Mouse (Mus musculus): ENCODE data around the gene Zfp174.
A peak's percentile ranks its signal among the peaks of the same experiment; 100 is the strongest.
"Not testable (repeated sequence)": the region's sequence is repeated elsewhere in the genome, so short reads cannot be mapped to it uniquely, and the experiment has no call there.

Zfp174 gene

GRCm38 (mm10) chr16:3846711-3847518 is at the start of gene Zfp174:
Gene Zfp174, plus strand, starts transcription at chr16:3847268.
- DNase-seq (ENCODE audit: low read depth, low spot score), result peak; percentile 93

GRCm38 (mm10) chr16:3808176-3808575 is 38.9 kb upstream of the Zfp174 start:
- DNase-seq (ENCODE audit: low read depth, low spot score), result no peak

DNA sequence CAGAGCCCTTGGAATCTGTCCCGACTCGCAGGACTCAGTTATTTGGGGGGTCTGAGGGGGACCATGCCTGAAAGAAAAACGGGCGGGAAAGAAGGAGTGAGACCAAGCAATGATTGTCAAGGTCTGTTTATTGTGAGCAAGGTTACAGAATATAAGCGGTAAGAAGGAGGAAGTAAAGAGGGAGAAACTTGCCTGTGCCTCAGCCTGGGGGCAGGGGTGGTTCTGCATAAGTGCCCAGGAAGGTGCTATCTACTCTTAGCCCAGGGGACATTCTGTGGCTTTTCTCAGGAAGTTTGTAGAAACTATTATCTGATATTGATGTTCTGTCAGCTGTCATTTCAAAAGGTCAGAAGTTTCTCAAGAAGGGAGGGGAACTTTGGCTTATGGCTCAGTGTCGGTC is 32.4 kb upstream of the Zfp174 start:
- DNase-seq (ENCODE audit: low read depth, low spot score), result not testable (repeated sequence)

- no peak for DNase-seq (ENCODE audit: low read depth, low spot score)
Observed at GRCm38 (mm10) chr16:3820202-3820601, 26.9 kb upstream of the Zfp174 start.

DNA sequence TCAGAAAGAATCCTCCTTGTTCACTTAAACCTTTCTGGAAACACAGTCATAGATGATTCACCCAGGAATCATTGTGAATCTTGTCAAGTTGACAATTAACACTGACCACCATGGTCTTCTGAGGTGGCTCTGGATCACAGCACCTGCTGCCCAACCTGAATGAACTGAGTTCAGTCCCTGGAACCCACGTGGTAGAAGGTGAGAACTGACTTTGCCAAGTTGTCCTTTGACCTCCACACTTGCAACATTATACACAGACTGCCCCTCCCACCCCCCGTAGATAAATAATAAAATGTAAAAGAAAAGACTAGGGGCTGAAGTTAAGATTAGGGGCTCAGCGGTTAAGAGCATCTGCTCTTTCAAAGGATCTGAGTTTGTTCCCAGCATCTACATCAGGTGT is 19.0 kb upstream of the Zfp174 start:
- DNase-seq (ENCODE audit: low read depth, low spot score), result no peak

GRCm38 (mm10) chr16:3829727-3830126 is 17.3 kb upstream of the Zfp174 start:
- DNase-seq (ENCODE audit: low read depth, low spot score), result no peak

- DNase-seq (ENCODE audit: low read depth, low spot score), result no peak
Observed at GRCm38 (mm10) chr16:3830588-3831109, 16.4 kb upstream of the Zfp174 start, which contains the start of gene Olfr15. Gene Olfr15, plus strand, starts transcription at chr16:3830878.

- no peak for DNase-seq (ENCODE audit: low read depth, low spot score)
Observed at GRCm38 (mm10) chr16:3835461-3835860, 11.6 kb upstream of the Zfp174 start.

DNA sequence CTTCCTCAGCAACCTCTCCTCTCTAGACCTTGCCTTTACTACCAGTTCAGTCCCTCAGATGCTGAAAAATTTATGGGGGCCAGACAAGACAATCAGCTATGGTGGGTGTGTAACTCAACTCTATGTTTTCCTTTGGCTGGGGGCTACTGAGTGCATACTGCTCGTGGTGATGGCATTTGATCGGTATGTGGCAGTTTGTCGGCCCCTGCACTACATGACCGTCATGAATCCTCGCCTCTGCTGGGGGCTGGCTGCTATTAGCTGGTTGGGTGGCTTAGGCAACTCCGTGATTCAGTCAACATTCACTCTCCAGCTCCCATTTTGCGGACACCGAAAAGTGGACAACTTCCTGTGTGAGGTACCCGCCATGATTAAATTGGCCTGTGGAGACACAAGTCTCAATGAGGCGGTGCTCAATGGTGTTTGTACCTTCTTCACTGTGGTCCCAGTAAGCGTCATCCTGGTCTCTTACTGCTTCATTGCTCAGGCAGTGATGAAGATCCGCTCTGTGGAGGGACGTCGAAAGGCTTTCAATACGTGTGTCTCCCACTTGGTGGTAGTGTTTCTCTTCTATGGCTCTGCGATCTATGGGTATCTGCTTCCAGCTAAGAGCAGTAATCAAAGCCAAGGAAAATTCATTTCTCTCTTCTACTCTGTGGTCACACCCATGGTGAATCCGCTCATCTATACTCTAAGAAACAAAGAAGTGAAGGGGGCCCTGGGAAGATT is 7.7 kb upstream of the Zfp174 start:
- no peak for DNase-seq (ENCODE audit: low read depth, low spot score)

- no peak for DNase-seq (ENCODE audit: low read depth, low spot score)
Observed at GRCm38 (mm10) chr16:3842989-3843388, 4.1 kb upstream of the Zfp174 start.

- no peak for DNase-seq (ENCODE audit: low read depth, low spot score)
Observed at GRCm38 (mm10) chr16:3843796-3844195, 3.3 kb upstream of the Zfp174 start.

DNA sequence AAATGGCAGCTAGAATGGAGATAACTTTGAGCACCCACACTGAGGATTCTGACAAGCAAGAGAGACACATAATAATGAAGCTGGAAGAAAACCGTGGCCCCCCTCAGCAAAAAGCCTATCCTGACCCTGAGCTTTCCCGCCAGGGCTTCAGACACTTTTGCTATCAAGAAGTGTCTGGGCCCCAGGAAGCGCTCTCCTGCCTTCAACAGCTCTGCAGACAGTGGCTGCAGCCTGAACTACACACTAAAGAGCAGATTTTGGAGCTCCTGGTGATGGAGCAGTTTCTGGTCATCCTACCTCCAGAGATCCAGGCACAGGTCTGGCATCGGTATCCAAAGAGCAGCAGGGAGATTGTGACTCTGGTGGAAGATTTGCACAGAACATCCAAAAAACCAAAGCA is 803 bp downstream of the Zfp174 start:
- DNase-seq (ENCODE audit: low read depth, low spot score), result no peak

GRCm38 (mm10) chr16:3848416-3848815 is 1.3 kb downstream of the Zfp174 start:
- no peak for DNase-seq (ENCODE audit: low read depth, low spot score)

DNA sequence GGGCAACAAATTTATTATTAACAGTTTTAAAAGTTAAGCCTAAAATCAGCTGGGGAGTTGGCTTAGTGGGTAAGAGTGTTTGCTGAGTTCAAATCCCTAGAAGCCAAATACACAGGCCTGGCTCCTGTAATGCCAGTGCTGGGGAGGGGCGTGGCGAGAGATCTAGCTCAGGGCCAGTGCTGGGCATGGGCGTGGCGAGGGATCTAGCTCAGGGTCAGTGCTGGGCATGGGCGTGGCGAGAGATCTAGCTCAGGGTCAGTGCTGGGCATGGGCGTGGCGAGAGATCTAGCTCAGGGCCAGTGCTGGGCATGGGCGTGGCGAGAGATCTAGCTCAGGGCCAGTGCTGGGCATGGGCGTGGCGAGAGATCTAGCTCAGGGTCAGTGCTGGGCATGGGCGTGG is 4.2 kb downstream of the Zfp174 start:
- DNase-seq (ENCODE audit: low read depth, low spot score), result not testable (repeated sequence)

- DNase-seq (ENCODE audit: low read depth, low spot score), result no peak
Observed at GRCm38 (mm10) chr16:3852586-3852985, 5.5 kb downstream of the Zfp174 start.

DNA sequence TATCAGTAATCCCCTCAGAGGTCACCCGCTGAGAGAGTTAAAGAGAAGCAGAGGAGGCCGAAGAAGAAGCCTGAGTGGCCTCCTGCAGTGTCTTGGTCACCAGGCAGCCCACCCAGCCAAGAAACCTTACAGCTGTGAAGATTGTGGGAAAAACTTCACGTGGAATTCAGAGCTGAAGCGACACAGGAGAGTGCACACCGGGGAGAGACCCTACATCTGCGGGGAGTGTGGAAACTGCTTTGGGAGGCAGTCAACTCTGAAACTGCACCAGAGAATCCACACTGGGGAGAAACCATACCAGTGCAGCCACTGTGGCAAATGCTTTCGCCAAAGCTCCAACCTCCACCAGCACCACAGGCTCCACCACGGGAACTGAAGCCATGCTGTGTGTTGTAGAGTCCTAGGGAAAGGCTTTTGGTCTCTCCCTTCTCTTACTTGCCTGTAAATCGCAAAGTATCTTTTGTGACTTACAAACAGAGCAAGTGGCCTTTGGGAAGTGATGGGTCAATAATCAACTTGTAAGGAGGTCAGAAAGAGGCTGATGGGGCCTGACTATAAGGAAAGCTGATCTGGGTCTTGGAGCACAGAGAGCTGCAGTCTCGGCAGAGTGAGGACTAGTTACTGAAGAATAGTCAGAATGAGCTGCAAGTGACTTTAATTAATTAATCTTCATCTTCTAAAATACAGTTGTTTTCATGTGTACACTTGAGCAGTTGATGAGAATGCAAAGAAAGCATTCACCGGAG is 7.5 kb downstream of the Zfp174 start:
- no peak for DNase-seq (ENCODE audit: low read depth, low spot score)

DNA sequence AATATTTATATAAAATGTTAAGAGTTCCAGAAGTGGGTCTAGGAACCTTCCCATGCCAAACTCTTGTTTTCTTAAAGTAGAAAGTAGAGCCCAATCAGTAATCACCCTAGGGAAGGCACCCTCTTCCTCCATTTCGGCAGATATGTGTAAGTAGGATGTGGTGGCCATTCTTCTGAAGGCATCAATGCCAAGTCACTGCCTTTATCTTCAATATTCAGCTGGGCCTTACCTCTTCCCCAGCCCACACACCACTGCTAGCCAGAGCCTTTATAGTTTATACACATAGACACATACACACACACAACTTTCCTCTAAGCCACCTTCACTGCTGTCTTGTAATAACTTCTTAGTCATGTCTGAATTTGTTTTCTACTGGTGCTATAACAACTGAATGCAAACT is 8.7 kb downstream of the Zfp174 start:
- DNase-seq (ENCODE audit: low read depth, low spot score), result no peak

- no peak for DNase-seq (ENCODE audit: low read depth, low spot score)
Observed at GRCm38 (mm10) chr16:3859254-3859653, 12.2 kb downstream of the Zfp174 start.

- no peak for DNase-seq (ENCODE audit: low read depth, low spot score)
Observed at GRCm38 (mm10) chr16:3871815-3872214, 24.7 kb downstream of the Zfp174 start.

DNA sequence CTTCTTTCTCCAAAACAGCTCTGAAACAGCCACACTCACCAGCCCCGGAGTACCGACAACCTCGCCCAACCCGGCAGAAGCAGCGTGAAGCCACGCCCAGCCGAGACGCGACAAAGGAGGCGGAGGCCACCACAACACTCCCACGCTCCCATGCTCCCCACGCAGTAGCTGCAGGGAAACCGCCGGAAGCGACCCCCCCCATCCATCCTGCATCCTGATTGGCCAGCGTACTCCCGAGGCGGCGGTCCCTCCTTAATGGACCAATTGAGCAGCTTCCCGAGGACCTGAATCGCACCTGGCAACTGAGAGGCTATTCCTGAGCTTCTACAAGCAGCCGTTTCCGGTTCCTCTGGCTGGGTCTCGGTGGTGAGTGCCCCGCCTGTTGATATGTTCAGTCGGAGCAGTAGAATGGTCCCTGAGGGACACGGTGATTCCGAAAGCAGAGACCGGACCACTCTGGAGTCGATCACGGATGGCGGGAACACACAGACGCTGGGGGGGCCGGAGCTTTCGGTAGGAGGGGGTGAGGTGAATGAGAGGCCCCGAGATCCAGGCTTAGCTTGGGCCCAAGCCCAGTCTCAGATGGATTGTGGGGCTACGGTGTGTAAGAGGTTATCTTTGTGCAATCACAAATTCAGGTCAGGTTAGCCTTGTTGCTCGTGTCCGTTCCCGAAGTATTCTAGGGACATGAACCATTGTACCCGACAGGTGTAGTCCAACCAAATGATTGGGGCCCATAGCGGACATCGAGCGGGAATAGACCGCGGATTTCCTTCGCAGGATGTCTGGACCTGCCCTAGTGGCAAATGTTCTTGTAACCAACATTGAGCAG is 25.4 kb downstream of the Zfp174 start, which contains the start of gene Naa60:
Gene Naa60, plus strand, starts transcription at position 160 of the 832 bp plus-strand sequence.
- DNase-seq (ENCODE audit: low read depth, low spot score), result peak; percentile 92

GRCm38 (mm10) chr16:3876346-3876745 is 29.3 kb downstream of the Zfp174 start:
- DNase-seq (ENCODE audit: low read depth, low spot score), result no peak

All from forelimb bud, embryonic 11.5 days (tissue).